Mouse (Mus musculus) layer of hippocampus, adult 18-20 months (tissue): ENCODE results near the gene Tmigd1. TPM values are rescaled to one million over a fixed set of nuclear protein-coding genes. Genes with fewer than 3 reads are reported as not detected.

ENCODE experiments used
- total RNA-seq, 2 experiments: library from RNA; stranded (reverse); gene quantifications; 2 replicates each; pipeline ENCODE4 v1.2.3; 2021

The Tmigd1 gene
- total RNA-seq, 2 experiments from 2014 or later, result not detected

Other genes starting within 250 kb of the Tmigd1 start
- gene Bhlha9, start 229.7 kb upstream of the Tmigd1 start, total RNA-seq, result 1 to 10 TPM; 3.9 to 4.7 TPM
- under 1 TPM; 0.30 to 0.52 TPM for gene Trarg1, start 222.4 kb upstream of the Tmigd1 start, total RNA-seq
- 10 to 100 TPM; 54.9 to 58.2 TPM for gene Gosr1, start 138.6 kb upstream of the Tmigd1 start, total RNA-seq
- gene Cpd, start 55.1 kb upstream of the Tmigd1 start, total RNA-seq, result 10 to 100 TPM; 61.3 to 63.9 TPM
- gene Blmh, start 22.6 kb downstream of the Tmigd1 start, total RNA-seq, result 10 to 100 TPM; 47.4 to 54.4 TPM
- not detected for gene Slc6a4, start 96.4 kb downstream of the Tmigd1 start, total RNA-seq
- 10 to 100 TPM; 20.3 to 21.1 TPM for gene Nsrp1, start 176.3 kb downstream of the Tmigd1 start, total RNA-seq